Mouse (Mus musculus): ENCODE data around the gene Chka. TPM values are rescaled to one million over a fixed set of nuclear protein-coding genes. Genes with fewer than 3 reads are reported as not detected.

The Chka gene
- total RNA-seq, 2 experiments from 2014 or later, result 3.5 to 4.5 TPM

GRCm38 (mm10) chr19:3907876-3908660 lies 56.5 kb downstream of the Chka start:
- intact Hi-C loops (cut with DNase I; ENCODE audit: low total_unique reads), result no loop called here
- DNase-seq, result no peak

- intact Hi-C loops (cut with DNase I; ENCODE audit: low total_unique reads), result no loop called here
- no peak for DNase-seq
Observed at GRCm38 (mm10) chr19:3910206-3910605, 58.6 kb downstream of the Chka start.

GRCm38 (mm10) chr19:3912337-3913204 lies 61.0 kb downstream of the Chka start, which contains the start of gene Ndufs8:
Ndufs8 (minus strand) TSS chr19:3912774.
- peak; percentile 88 for DNase-seq
- intact Hi-C loops (cut with DNase I; ENCODE audit: low total_unique reads), result no loop called here

GRCm38 (mm10) chr19:3913692-3914091 lies 62.1 kb downstream of the Chka start:
- intact Hi-C loops (cut with DNase I; ENCODE audit: low total_unique reads), result no loop called here
- DNase-seq, result no peak

GRCm38 (mm10) chr19:3914535-3914934 lies 63.0 kb downstream of the Chka start:
- DNase-seq, result no peak
- intact Hi-C loops (cut with DNase I; ENCODE audit: low total_unique reads), result no loop called here

- intact Hi-C loops (cut with DNase I; ENCODE audit: low total_unique reads), result no loop called here
- no peak for DNase-seq
Observed at GRCm38 (mm10) chr19:3916727-3917126, 65.2 kb downstream of the Chka start.

GRCm38 (mm10) chr19:3919928-3920327 lies 68.4 kb downstream of the Chka start:
- no peak for DNase-seq
- intact Hi-C loops (cut with DNase I; ENCODE audit: low total_unique reads), result no loop called here

- intact Hi-C loops (cut with DNase I; ENCODE audit: low total_unique reads), result no loop called here
- peak; percentile 6 for DNase-seq
Observed at GRCm38 (mm10) chr19:3922661-3923371, 71.2 kb downstream of the Chka start.

GRCm38 (mm10) chr19:3923586-3923985 lies 72.0 kb downstream of the Chka start:
- DNase-seq, result peak; percentile 78
- intact Hi-C loops (cut with DNase I; ENCODE audit: low total_unique reads), result no loop called here

- intact Hi-C loops (cut with DNase I; ENCODE audit: low total_unique reads), result no loop called here
- no peak for DNase-seq
Observed at GRCm38 (mm10) chr19:3924190-3924589, 72.6 kb downstream of the Chka start.

- intact Hi-C loops (cut with DNase I; ENCODE audit: low total_unique reads), result no loop called here
- no peak for DNase-seq
Observed at GRCm38 (mm10) chr19:3924868-3925267, 73.3 kb downstream of the Chka start.

- intact Hi-C loops (cut with DNase I; ENCODE audit: low total_unique reads), result no loop called here
- no peak for DNase-seq
Observed at GRCm38 (mm10) chr19:3925859-3926258, 74.3 kb downstream of the Chka start.

GRCm38 (mm10) chr19:3926279-3926678 lies 74.7 kb downstream of the Chka start:
- DNase-seq, result no peak
- intact Hi-C loops (cut with DNase I; ENCODE audit: low total_unique reads), result no loop called here

- no peak for DNase-seq
- intact Hi-C loops (cut with DNase I; ENCODE audit: low total_unique reads), result no loop called here
Observed at GRCm38 (mm10) chr19:3926685-3927084, 75.1 kb downstream of the Chka start.

- intact Hi-C loops (cut with DNase I; ENCODE audit: low total_unique reads), result no loop called here
- no peak for DNase-seq
Observed at GRCm38 (mm10) chr19:3927989-3928388, 76.4 kb downstream of the Chka start.

- intact Hi-C loops (cut with DNase I; ENCODE audit: low total_unique reads), result no loop called here
- no peak for DNase-seq
Observed at GRCm38 (mm10) chr19:3928779-3929178, 77.2 kb downstream of the Chka start.

GRCm38 (mm10) chr19:3929211-3929941 lies 77.8 kb downstream of the Chka start, which contains the start of gene Aldh3b1:
Aldh3b1 (minus strand) TSS chr19:3929808.
- DNase-seq, result peak; percentile 90
- intact Hi-C loops (cut with DNase I; ENCODE audit: low total_unique reads), result no loop called here

- intact Hi-C loops (cut with DNase I; ENCODE audit: low total_unique reads), result no loop called here
- DNase-seq, result no peak
Observed at GRCm38 (mm10) chr19:3930262-3931057, 78.9 kb downstream of the Chka start.
